Mouse (Mus musculus) hindbrain, embryonic 11.5 days (tissue): ENCODE results near the gene Thrb. TPM values are rescaled to one million over a fixed set of nuclear protein-coding genes. Genes with fewer than 3 reads are reported as not detected.

ENCODE experiments used
- ATAC-seq: fragments of 200-750 bp; cut with Nextera tagmentation; 2 replicates; pipeline ENCODE4 v1.8.0; 2017; ENCODE audit warnings: mild to moderate bottlenecking, moderate TSS enrichment, moderate library complexity; ENCODE audit not compliant: low FRiP score
- DNase-seq: peaks from one replicate; pipeline ENCODE4 v3.0.0-alpha.2; 2015; ENCODE audit warnings: low spot score
- H3K27ac ChIP-seq: fragments of 300-500 bp; sonication (generic); 2 replicates; pipeline ENCODE4 v1.5.1; 2014; ENCODE audit warnings: mild to moderate bottlenecking, low read depth, low read length
- H3K27me3 ChIP-seq: fragments of 300-500 bp; sonication (generic); 2 replicates; pipeline ENCODE4 v1.6.1; 2014; ENCODE audit warnings: mild to moderate bottlenecking, low read length, moderate library complexity, mixed read lengths; ENCODE audit not compliant: control insufficient read depth, insufficient read depth
- H3K36me3 ChIP-seq: fragments of 300-500 bp; sonication (generic); 2 replicates; pipeline ENCODE4 v1.6.1; 2014; ENCODE audit warnings: mild to moderate bottlenecking, low read length, moderate library complexity, mixed read lengths; ENCODE audit not compliant: control insufficient read depth, insufficient read depth
- H3K4me1 ChIP-seq: fragments of 300-500 bp; sonication (generic); replicated peaks from 2 replicates; pipeline ENCODE4 v1.6.1; 2014; ENCODE audit warnings: low read length, mixed read lengths; ENCODE audit not compliant: control insufficient read depth, insufficient read depth
- H3K4me2 ChIP-seq: fragments of 300-500 bp; sonication (generic); replicated peaks from 2 replicates; pipeline ENCODE4 v1.6.1; 2014; ENCODE audit warnings: mild to moderate bottlenecking, low read depth, low read length
- H3K4me3 ChIP-seq: fragments of 300-500 bp; sonication (generic); 2 replicates; pipeline ENCODE4 v1.5.1; 2014; ENCODE audit warnings: low read depth, low read length
- H3K9ac ChIP-seq: fragments of 300-500 bp; sonication (generic); 2 replicates; pipeline ENCODE4 v1.6.1; 2014; ENCODE audit warnings: low read depth, low read length
- H3K9me3 ChIP-seq: fragments of 300-500 bp; sonication (generic); 2 replicates; pipeline ENCODE4 v1.6.1; 2016; ENCODE audit warnings: low read length; ENCODE audit not compliant: control insufficient read depth
- WGBS: fragments of 180-500 bp; shearing (Covaris S2); extraction: QIAGEN DNeasy Blood & Tissue Kit; methylation state at CpG from one replicate; pipeline ENCODE4 v1.1.7; 2014; 5-methylcytosine and 5-hydroxymethylcytosine counted together
- polyA plus RNA-seq: library from polyadenylated mRNA; unstranded; fragments of >200 nt; fragmentation: Nextera tagmentation; extraction: Ambion mirVana; gene quantifications from 2 replicates; pipeline ENCODE4 v1.2.1, GENCODE M21; 2014

Thrb gene
- polyA plus RNA-seq, 1 experiment from 2014 or later = 0.52 TPM

DNA sequence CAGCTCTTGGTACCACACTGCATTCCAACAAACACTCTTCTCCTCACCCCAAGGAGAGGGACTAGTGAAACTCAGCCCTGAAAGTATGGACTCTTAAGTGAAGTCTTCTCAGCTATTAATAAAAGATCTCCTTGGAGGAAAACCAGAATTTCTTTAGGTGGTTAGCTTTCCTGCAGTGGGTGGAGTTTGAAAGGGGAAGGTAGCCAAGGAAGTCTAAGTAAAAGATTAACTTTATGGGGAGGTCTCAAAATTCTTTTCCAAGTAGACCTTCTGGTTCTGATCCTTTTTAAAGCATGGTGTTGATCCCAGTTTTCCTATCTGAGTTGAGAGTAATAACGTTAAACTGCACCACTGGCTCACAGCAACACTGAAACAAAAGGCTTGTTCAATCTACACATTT, 31.2 kb downstream of the Thrb start:
- ATAC-seq = no peak
- no peaks in the 10 kb centered on the region for H3K9me3 ChIP-seq
- H3K27me3 ChIP-seq = no peaks in the 10 kb centered on the region
- no peaks in the 10 kb centered on the region for H3K36me3 ChIP-seq
- H3K4me3 ChIP-seq = no peak overlapping the region
- no peak overlapping the region for H3K4me2 ChIP-seq
- WGBS = 72% methylated on average over 1 of the region's 1 CpGs
- no peak for DNase-seq
- H3K27ac ChIP-seq = no peak overlapping the region
- H3K4me1 ChIP-seq = no peaks in the 10 kb centered on the region
- H3K9ac ChIP-seq = no peak overlapping the region

DNA sequence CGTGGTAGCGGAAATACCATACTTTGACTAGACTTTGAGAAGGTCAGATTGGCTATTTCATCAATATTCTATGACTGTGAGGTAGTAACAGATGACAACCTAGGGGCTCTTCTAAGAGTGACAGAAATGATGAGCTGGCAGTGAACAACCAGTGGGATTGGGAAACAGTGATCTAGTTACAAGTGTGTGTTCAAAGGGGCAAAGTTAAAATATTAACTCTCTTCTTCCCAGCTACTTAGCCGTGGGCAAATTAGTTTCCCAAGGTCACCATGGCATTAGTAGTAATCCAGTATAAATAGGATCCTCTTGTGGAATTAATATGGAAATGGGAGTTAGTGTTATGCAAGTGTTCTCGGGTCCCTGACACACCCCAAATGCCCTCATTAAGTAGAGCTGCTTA, 35.5 kb downstream of the Thrb start:
- Histone ChIP-seq H3K4me1 (no peaks in the 10 kb centered on the region), H3K27ac (no peak overlapping the region), H3K9me3 (no peaks in the 10 kb centered on the region), H3K9ac (no peak overlapping the region), H3K27me3 (no peaks in the 10 kb centered on the region), H3K36me3 (no peaks in the 10 kb centered on the region), H3K4me2 (no peak overlapping the region), H3K4me3 (no peak overlapping the region)
- no peak for DNase-seq
- ATAC-seq = no peak
- WGBS = 91% methylated on average over 4 of the region's 4 CpGs

GRCm38 (mm10) chr14:17697920-17698632, 38.0 kb downstream of the Thrb start:
- no peak overlapping the region for H3K4me3 ChIP-seq
- H3K9me3 ChIP-seq = no peaks in the 10 kb centered on the region
- H3K4me1 ChIP-seq = no peaks in the 10 kb centered on the region
- no peak overlapping the region for H3K27ac ChIP-seq
- H3K36me3 ChIP-seq = no peaks in the 10 kb centered on the region
- DNase-seq (no peak), ATAC-seq (no peak)
- H3K9ac ChIP-seq = no peak overlapping the region
- H3K27me3 ChIP-seq = no peaks in the 10 kb centered on the region
- no peak overlapping the region for H3K4me2 ChIP-seq
- WGBS = 90% methylated on average over 9 of the region's 9 CpGs

DNA sequence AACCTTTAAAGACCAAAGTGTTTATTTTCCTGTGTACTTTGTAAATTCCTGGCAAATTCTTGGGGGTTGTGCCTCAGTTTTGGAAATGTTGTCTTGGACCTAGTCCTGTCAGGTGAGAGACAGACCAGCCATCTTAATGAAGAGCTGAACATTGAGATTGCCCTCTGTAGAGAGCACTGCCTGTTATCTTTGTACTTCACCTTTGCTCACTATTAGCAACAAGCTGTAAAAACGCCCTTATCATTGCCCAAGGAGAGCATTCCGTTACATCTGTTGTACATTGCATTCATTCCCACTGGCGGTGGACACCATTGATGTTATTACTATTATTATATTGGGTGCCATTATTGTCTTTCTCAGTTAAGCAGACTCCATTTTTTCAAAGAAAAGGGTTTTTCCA, 40.2 kb downstream of the Thrb start:
- 86% methylated on average over 3 of the region's 3 CpGs for WGBS
- Histone ChIP-seq H3K4me3 (no peak overlapping the region), H3K9ac (no peak overlapping the region), H3K27ac (no peak overlapping the region), H3K36me3 (no peaks in the 10 kb centered on the region), H3K9me3 (no peaks in the 10 kb centered on the region), H3K4me1 (no peaks in the 10 kb centered on the region), H3K27me3 (no peaks in the 10 kb centered on the region), H3K4me2 (no peak overlapping the region)
- ATAC-seq (no peak), DNase-seq (no peak)

DNA sequence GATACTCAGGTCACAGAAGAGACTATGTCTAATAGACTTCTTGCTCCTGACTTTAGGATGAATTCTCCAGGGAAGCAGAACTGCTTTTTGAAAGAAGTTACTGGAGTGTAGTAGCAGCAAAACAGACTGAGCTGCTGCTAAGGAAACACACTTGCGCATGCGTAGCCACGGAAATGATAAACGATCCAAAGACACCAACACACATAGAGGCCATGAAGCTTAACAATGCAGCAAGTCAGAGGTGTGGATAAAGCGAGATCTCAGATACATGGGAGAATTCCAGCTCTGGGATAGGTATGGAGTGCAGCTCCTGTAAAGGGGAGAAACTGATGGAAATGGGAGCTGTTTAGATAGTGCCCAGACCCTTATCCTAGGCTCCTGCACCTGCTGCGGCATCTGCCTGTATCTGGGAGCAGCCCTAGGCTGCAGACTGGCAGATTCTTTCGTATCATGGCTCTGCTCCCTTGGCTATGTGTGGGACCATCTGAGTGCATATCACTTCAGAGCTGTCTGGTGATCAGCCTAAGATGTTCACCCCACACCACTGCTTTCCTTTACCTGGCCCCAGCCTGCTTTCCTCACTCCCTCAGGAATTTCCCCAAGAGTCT, 53.3 kb downstream of the Thrb start:
- Histone ChIP-seq H3K4me2 (no peak overlapping the region), H3K9ac (no peak overlapping the region), H3K9me3 (no peaks in the 10 kb centered on the region), H3K27ac (no peak overlapping the region), H3K36me3 (no peaks in the 10 kb centered on the region), H3K27me3 (no peaks in the 10 kb centered on the region), H3K4me1 (no peaks in the 10 kb centered on the region), H3K4me3 (no peak overlapping the region)
- ATAC-seq = no peak
- DNase-seq = no peak
- 76% methylated on average over 7 of the region's 7 CpGs for WGBS

GRCm38 (mm10) chr14:17719494-17719893, 59.4 kb downstream of the Thrb start:
- Histone ChIP-seq H3K4me3 (no peak overlapping the region), H3K9ac (no peak overlapping the region), H3K4me2 (no peak overlapping the region), H3K27ac (no peak overlapping the region), H3K36me3 (no peaks in the 10 kb centered on the region), H3K4me1 (no peaks in the 10 kb centered on the region), H3K27me3 (no peaks in the 10 kb centered on the region), H3K9me3 (no peaks in the 10 kb centered on the region)
- ATAC-seq = no peak
- no peak for DNase-seq
- WGBS = 82% methylated on average over 2 of the region's 2 CpGs

DNA sequence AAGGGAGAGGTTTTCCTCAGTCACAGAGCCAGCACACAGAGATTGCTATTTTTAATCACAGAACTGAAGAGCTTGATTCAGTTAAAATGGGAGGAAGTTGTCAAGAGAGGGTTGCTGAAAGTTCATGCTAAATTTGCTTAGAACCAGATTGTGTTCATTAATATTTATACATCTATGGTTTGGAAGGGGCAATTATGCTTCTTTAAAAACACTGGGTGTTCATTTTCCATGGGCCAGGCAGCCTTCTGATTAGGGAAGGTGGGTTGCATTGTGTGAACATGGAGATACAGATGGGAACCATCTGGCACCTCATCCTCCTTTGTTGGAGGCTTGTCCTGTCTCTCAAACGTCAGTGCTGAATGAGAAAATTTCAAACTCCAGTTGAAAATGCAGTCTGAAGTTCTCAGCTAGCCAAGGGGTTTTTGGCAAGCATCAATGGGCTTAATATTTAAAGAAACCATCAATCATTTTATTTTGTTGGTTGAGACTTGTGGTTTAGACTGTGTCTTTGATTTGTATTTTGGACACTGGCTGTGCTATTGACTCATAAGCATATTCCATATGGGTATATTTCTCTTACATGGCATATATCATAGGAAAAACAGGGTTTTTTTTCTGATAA, 62.9 kb downstream of the Thrb start:
- Histone ChIP-seq H3K4me2 (no peak overlapping the region), H3K9me3 (no peaks in the 10 kb centered on the region), H3K27ac (no peak overlapping the region), H3K4me1 (no peaks in the 10 kb centered on the region), H3K27me3 (no peaks in the 10 kb centered on the region), H3K4me3 (no peak overlapping the region), H3K9ac (no peak overlapping the region), H3K36me3 (no peaks in the 10 kb centered on the region)
- WGBS = 29% methylated on average over 1 of the region's 1 CpGs
- ATAC-seq (peak; percentile 63; the same call in 1 of the 2 replicates), DNase-seq (no peak)

DNA sequence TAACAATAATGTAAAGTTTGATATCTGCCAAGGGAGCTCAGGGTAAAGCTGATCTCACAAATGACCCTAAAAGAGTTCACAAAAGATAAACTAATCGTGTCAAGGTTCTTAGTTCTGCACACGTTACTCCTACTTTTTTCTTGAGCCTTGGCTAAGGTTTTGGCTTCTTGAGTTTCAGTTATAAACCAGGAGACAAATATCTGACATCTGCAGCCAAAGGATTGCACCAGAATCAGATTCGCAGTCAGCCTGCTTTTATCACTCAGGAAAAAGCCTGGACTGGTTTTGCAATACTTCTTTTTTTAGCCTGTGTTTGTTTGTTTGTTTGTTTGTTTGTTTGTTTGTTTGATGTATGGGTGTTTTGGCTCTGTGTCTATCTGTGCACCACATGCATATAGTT, 64.5 kb downstream of the Thrb start:
- 91% methylated on average over 3 of the region's 3 CpGs for WGBS
- no peaks in the 10 kb centered on the region for H3K4me1 ChIP-seq

DNA sequence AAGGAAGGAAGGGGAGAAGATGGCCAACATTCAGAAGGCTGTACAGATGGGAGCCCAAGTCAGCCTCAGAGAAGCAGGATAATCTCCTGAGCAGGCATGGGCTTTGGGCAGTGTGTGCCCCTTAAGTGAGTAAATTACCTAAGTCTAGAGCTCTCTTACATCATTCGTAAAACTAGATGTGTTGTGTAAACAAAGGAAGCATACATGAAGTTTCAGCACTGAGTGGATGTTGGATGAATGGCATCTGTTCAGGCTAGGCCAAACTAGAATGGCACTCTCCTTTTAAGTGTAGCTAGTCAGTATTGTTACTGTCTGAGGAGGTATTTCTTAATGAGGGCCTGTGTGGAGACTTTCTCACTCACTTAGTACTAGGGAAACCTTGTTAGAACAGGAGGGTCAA, 66.8 kb downstream of the Thrb start:
- 77% methylated on average over 1 of the region's 1 CpGs for WGBS
- H3K4me3 ChIP-seq = no peak overlapping the region
- DNase-seq (no peak), ATAC-seq (no peak)
- no peak overlapping the region for H3K4me2 ChIP-seq
- no peaks in the 10 kb centered on the region for H3K36me3 ChIP-seq
- no peaks in the 10 kb centered on the region for H3K9me3 ChIP-seq
- no peak overlapping the region for H3K27ac ChIP-seq
- no peaks in the 10 kb centered on the region for H3K4me1 ChIP-seq
- no peaks in the 10 kb centered on the region for H3K27me3 ChIP-seq
- H3K9ac ChIP-seq = no peak overlapping the region

More for the DNA sequence above, 64.5 kb downstream of the Thrb start:
- no peak overlapping the region for H3K4me2 ChIP-seq
- H3K27me3 ChIP-seq = no peaks in the 10 kb centered on the region
- DNase-seq = no peak
- H3K27ac ChIP-seq = no peak overlapping the region
- no peaks in the 10 kb centered on the region for H3K9me3 ChIP-seq
- H3K9ac ChIP-seq = no peak overlapping the region
- no peak overlapping the region for H3K4me3 ChIP-seq
- no peaks in the 10 kb centered on the region for H3K36me3 ChIP-seq
- no peak for ATAC-seq
